Mouse (Mus musculus) forebrain, embryonic 14.5 days (tissue): ENCODE measurements around the gene Abhd16b. TPM values are rescaled to one million over a fixed set of nuclear protein-coding genes. Genes with fewer than 3 reads are reported as not detected.
A peak's percentile ranks its signal among the peaks of the same experiment; 100 is the strongest.

ENCODE experiments used
- ATAC-seq: fragments of 200-750 bp; cut with Nextera tagmentation; 2 replicates; pipeline ENCODE4 v1.8.0; 2017; ENCODE audit warnings: mild to moderate bottlenecking, moderate library complexity
- DNase-seq: peaks from one replicate; pipeline ENCODE4 v3.0.0-alpha.2; 2015; ENCODE audit warnings: low spot score
- H3K27ac ChIP-seq: fragments of 300-500 bp; sonication (generic); 2 replicates; pipeline ENCODE4 v1.5.1; 2014; ENCODE audit warnings: low read depth, mild to moderate bottlenecking, control low read depth, low read length, moderate library complexity
- H3K27me3 ChIP-seq: fragments of 300-500 bp; sonication (generic); replicated peaks from 2 replicates; pipeline ENCODE4 v1.6.1; 2014; ENCODE audit warnings: low read length, control low read depth, mixed read lengths; ENCODE audit not compliant: control insufficient read depth, insufficient read depth
- H3K36me3 ChIP-seq: fragments of 300-500 bp; sonication (generic); 2 replicates; pipeline ENCODE4 v1.6.1; 2014; ENCODE audit warnings: low read length, control low read depth; ENCODE audit not compliant: control insufficient read depth, insufficient read depth
- H3K4me1 ChIP-seq: fragments of 300-500 bp; sonication (generic); 2 replicates; pipeline ENCODE4 v1.6.1; 2014; ENCODE audit warnings: antibody characterized with exemption, low read length, control low read depth; ENCODE audit not compliant: control insufficient read depth, insufficient read depth
- H3K4me2 ChIP-seq: fragments of 300-500 bp; sonication (generic); 2 replicates; pipeline ENCODE4 v1.6.1; 2014; ENCODE audit warnings: mild to moderate bottlenecking, control low read depth, low read length
- H3K4me3 ChIP-seq: fragments of 300-500 bp; sonication (generic); 2 replicates; pipeline ENCODE4 v1.5.1; 2014; ENCODE audit warnings: low read depth, low read length, control low read depth
- H3K9ac ChIP-seq: fragments of 300-500 bp; sonication (generic); 2 replicates; pipeline ENCODE4 v1.6.1; 2014; ENCODE audit warnings: mild to moderate bottlenecking, low read length, control low read depth, moderate library complexity
- H3K9me3 ChIP-seq: fragments of 300-500 bp; sonication (generic); replicated peaks from 2 replicates; pipeline ENCODE4 v1.6.1; 2016; ENCODE audit warnings: low read length, control low read depth, mixed read lengths; ENCODE audit not compliant: control insufficient read depth
- WGBS: fragments of 180-500 bp; shearing (Covaris S2); extraction: QIAGEN DNeasy Blood & Tissue Kit; methylation state at CpG from one replicate; pipeline ENCODE4 v1.1.7; 2014; 5-methylcytosine and 5-hydroxymethylcytosine counted together
- polyA plus RNA-seq: library from polyadenylated mRNA; unstranded; fragments of >200 nt; fragmentation: Nextera tagmentation; extraction: Ambion mirVana; gene quantifications from 2 replicates; pipeline ENCODE4 v1.2.1, GENCODE M21; 2014

Gene Abhd16b
- polyA plus RNA-seq, 1 experiment from 2014 or later, result not detected

DNA sequence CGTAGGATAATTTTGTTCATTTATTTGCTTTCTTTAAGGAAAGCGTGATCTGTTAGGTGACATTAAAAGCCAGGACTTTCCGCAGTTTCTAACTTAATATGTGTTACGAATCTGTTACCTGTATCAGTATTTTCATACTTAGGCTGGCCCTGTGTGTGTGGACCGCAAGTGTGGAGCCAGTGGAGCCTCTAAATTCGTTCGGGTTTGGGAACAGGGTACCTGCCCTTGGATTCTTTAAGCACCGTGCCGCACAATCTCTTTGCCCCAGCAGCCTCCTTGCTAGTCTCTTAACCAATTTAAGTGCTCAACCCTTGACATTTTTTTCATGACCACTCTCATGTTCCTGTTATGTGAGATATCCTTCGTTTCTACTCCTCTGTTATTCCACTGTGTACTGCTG lies 28.5 kb downstream of the Abhd16b start:
- peak overlapping the region; percentile 66 for H3K4me2 ChIP-seq
- H3K4me3 ChIP-seq, result peak overlapping the region; percentile 95
- H3K9me3 ChIP-seq, result no peaks in the 10 kb centered on the region
- H3K27me3 ChIP-seq, result no peaks in the 10 kb centered on the region
- 62% methylated on average over 10 of the region's 10 CpGs for WGBS
- H3K4me1 ChIP-seq, result peaks cover 18% of the 10 kb centered on the region
- peaks cover 12% of the 10 kb centered on the region for H3K36me3 ChIP-seq
- H3K9ac ChIP-seq, result peak overlapping the region; percentile 94
- DNase-seq (no peak), ATAC-seq (no peak)
- no peak overlapping the region for H3K27ac ChIP-seq

DNA sequence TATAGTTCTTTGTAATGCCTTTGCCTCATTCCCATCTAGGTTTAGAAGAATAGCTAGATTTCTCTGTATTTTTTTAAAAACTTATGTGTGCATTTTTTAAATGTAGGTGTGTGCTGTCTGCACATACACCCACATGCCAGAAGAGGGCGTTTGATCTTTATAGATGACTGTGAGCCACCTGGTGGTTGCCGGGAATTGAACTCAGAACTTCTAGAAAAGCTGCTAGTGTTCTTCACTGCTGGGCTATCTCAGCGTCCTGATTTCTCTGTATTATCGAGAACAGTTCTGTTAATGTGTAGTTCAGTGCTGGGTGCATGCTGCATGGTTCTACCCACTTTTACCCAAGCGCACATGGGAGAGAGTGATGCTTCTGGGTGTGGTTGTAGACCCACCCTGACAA lies 29.8 kb downstream of the Abhd16b start:
- Histone ChIP-seq H3K9me3 (no peaks in the 10 kb centered on the region), H3K27me3 (no peaks in the 10 kb centered on the region), H3K4me2 (no peak overlapping the region), H3K9ac (no peak overlapping the region), H3K4me3 (no peak overlapping the region), H3K4me1 (peaks cover 18% of the 10 kb centered on the region), H3K27ac (no peak overlapping the region), H3K36me3 (no peaks in the 10 kb centered on the region)
- DNase-seq (peak; percentile 18), ATAC-seq (no peak)
- 78% methylated on average over 5 of the region's 5 CpGs for WGBS

DNA sequence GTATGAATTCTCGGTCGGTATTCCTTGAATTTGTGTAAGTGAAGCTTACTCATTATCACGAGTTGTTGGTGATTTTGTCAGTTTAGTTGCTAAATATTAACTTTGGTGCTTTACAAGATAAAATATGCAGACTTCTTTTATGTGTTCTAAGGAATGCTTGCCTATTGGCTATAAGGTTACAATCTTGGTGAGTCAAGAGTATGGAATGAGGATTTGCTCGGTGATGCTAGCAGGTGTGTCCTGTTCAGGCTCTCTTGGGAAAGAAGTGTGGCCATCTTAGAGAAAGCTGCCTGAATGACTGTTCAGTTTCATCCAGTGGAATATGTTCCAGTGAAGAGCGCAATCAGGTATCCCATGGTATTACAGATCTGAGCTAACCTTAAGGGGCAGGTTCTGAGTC lies 32.5 kb downstream of the Abhd16b start:
- Histone ChIP-seq H3K9ac (no peak overlapping the region), H3K27ac (no peak overlapping the region), H3K36me3 (no peaks in the 10 kb centered on the region), H3K4me2 (no peak overlapping the region), H3K9me3 (no peaks in the 10 kb centered on the region), H3K27me3 (no peaks in the 10 kb centered on the region), H3K4me1 (peaks cover 8% of the 10 kb centered on the region; the same call in 1 of the 2 replicates), H3K4me3 (no peak overlapping the region)
- DNase-seq, result no peak
- 91% methylated on average over 5 of the region's 5 CpGs for WGBS
- ATAC-seq, result no peak

DNA sequence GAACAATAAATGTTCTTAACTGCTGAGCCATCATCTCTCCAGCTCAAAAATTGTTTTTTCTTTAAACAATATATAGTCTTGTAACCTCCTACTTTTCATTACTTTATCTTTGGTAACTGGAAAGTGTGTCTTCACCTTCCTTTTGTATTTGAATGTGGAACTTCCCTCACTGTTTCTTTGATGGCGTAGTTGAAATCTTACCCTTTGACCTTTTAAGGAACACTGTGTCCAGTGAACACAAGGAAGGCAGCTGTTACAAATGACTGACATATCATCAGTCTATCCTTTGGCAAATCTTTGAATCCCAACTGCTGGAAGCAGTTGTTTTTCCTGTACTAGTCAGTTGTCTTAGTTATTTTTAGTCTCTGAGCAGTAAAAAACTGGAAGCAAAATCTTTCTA lies 36.1 kb downstream of the Abhd16b start:
- no peaks in the 10 kb centered on the region for H3K36me3 ChIP-seq
- no peak overlapping the region for H3K4me2 ChIP-seq
- H3K4me3 ChIP-seq, result no peak overlapping the region
- WGBS, result 92% methylated on average over 1 of the region's 1 CpGs
- ATAC-seq (no peak), DNase-seq (no peak)
- H3K9ac ChIP-seq, result no peak overlapping the region
- H3K9me3 ChIP-seq, result no peaks in the 10 kb centered on the region
- no peak overlapping the region for H3K27ac ChIP-seq
- no peaks in the 10 kb centered on the region for H3K27me3 ChIP-seq
- no peaks in the 10 kb centered on the region for H3K4me1 ChIP-seq

DNA sequence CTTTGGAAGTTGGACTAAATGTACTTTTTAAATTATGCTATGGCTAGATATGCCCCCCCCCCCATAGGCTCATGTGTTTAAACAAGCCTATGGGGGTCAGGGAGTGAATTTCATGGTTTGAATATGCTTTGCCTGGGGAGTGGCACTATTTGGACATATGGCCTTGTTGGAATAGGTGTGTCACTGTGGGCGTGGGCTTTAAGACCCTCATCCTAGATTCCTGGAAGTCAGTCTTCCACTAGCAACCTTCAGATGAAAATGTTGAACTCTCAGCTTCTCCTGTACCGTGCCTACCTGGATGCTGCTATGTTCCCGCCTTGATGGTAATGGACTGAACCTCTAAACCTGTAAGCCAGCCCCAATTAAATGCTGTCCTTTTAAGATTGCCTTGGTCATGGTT lies 39.6 kb downstream of the Abhd16b start:
- Histone ChIP-seq H3K27ac (no peak overlapping the region), H3K36me3 (no peaks in the 10 kb centered on the region), H3K4me3 (no peak overlapping the region), H3K9ac (no peak overlapping the region), H3K4me1 (peaks cover 2% of the 10 kb centered on the region; the same call in 1 of the 2 replicates), H3K27me3 (no peaks in the 10 kb centered on the region), H3K9me3 (no peaks in the 10 kb centered on the region), H3K4me2 (no peak overlapping the region)
- WGBS, result 96% methylated on average over 3 of the region's 3 CpGs
- ATAC-seq (no peak), DNase-seq (no peak)

DNA sequence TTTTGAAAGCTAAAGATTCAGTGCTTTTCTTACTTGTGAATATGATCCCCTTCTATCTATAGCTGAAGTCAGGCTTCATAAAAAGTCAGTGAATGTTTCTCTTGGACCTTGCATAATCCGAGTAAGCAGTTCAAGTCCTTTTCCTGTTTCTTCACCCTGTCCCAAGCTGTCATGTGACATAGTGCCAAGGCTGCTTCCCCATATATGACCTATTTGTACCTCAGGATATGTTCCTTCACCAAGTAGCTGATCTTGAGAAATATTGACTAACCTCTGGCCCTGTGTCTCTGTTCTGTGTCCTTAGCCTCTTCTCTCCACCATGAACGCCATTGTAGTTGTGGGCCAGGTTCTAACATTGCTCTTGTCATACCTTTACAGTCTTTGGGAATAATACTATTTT lies 43.4 kb downstream of the Abhd16b start:
- ATAC-seq (no peak), DNase-seq (no peak)
- H3K4me1 ChIP-seq, result peaks cover 4% of the 10 kb centered on the region; the same call in 1 of the 2 replicates
- 95% methylated on average over 2 of the region's 2 CpGs for WGBS
- no peak overlapping the region for H3K4me3 ChIP-seq
- H3K27me3 ChIP-seq, result no peaks in the 10 kb centered on the region
- H3K27ac ChIP-seq, result no peak overlapping the region
- H3K9ac ChIP-seq, result no peak overlapping the region
- H3K4me2 ChIP-seq, result no peak overlapping the region
- H3K36me3 ChIP-seq, result 0 out of 2 replicates have a peak, but pooled peaks cover under 1% of the 10 kb centered on the region
- H3K9me3 ChIP-seq, result no peaks in the 10 kb centered on the region

DNA sequence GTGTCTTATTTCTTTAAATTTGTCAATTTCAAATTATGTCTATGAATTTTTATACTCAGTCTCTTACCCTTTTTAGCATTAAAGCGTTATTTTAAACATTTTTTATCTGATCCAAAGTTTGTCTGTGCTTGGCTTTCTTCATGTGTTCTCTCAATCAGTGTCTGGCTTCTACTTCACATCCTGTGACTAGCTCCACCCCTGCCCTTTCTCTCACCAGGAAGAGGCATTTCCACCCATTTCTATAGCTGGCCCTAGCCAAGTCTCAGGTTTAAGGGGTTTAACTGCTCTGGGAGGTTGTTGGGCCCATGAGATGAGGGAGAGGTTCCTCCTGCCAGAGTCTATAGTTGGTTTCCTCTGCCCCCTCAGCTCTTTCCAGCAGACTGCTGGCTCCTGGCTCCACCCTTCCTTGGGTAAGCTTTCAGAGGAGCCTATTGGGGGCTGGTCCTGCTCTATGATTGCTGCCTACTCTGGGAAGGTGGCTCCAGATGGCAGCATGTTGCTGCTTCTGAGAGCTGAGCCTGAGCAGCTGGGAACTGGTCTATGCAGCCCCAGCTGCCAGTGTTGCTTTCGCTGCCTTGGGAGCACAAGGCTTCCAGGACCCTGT lies 44.5 kb downstream of the Abhd16b start:
- no peak overlapping the region for H3K4me3 ChIP-seq
- 81% methylated on average over 2 of the region's 2 CpGs for WGBS
- no peak overlapping the region for H3K4me2 ChIP-seq
- H3K27ac ChIP-seq, result peak overlapping the region; percentile 44; the same call in 1 of the 2 replicates
- H3K27me3 ChIP-seq, result no peaks in the 10 kb centered on the region
- H3K9ac ChIP-seq, result no peak overlapping the region
- H3K9me3 ChIP-seq, result no peaks in the 10 kb centered on the region
- peak; percentile 91 for ATAC-seq
- H3K4me1 ChIP-seq, result peaks cover 4% of the 10 kb centered on the region; the same call in 1 of the 2 replicates
- H3K36me3 ChIP-seq, result 0 out of 2 replicates have a peak, but pooled peaks cover 2% of the 10 kb centered on the region
- DNase-seq, result peak; percentile 69

DNA sequence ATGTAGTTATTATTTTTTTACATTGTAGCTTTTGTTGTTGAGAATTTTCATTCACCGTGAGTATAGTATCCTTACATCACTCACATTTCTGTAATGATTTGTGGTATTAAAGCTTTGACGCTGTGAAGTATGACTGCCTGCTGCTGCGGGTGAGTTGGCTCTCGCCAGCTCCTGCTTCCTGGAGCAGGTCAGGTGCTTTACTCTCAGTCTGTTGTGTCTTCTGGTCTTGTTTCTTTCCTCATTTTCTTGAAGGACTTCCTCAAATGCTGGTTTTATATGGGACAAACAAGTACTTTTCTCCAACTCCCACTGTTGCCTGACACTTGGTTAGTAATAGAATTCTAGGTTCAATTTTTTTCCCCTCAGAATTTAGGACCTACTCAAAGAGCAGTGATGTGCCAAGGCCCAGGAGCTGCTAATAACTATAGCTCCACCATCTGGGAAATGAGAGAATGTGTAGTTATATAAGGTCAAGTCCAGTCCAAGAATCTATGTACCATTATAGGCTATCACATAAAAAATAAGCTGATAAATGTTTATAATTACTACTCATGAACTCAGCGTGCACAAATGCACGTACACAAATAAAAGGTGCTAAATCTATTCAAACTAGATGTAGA lies 48.9 kb downstream of the Abhd16b start:
- 96% methylated on average over 6 of the region's 6 CpGs for WGBS
- Histone ChIP-seq H3K9ac (no peak overlapping the region), H3K27me3 (no peaks in the 10 kb centered on the region), H3K4me2 (no peak overlapping the region), H3K4me1 (peaks cover 4% of the 10 kb centered on the region; the same call in 1 of the 2 replicates), H3K27ac (no peak overlapping the region), H3K9me3 (no peaks in the 10 kb centered on the region), H3K4me3 (no peak overlapping the region), H3K36me3 (peaks cover 12% of the 10 kb centered on the region)
- ATAC-seq, result no peak
- DNase-seq, result no peak
